Mouse (Mus musculus): ENCODE measurements around the gene Usp4.

The Usp4 gene

DNA sequence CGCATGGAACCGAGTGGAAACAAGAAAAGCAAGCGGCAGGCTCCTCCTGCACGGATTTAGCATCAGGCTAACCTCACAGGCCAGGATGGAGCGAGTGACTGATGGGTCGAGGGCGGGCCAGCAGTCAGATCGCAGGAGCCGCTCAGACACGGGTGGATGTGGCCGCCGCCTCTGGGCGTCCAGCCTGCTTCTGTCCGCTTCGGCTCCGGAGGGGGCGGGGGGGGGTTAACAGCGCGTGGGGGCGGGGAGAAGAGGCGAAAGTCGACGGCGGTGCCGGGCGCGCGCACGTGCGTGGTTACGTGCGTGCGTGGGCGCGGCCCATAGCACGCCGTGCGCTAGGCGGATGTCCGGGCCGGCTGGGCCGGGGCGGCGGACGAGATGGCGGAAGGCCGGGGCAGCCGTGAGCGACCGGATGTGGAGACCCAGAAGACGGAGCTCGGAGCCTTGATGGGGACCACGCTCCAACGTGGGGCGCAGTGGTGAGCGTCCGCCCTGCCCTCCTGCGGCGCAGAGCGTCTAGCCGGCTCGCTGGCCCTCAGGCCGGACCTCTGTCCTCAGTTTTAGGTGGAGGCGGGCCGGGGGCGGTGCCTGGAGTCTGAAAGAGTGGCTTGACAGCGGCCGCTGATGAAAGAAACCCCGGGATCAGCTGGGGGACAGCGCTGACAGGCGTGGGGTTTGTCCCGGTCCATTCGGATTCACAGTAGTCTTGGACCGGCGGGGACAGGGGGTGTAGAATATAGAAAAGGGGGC lies at the start of gene Usp4:
Gene Usp4 (plus strand): TSS at position 314 of the 750 bp plus-strand sequence.
- TF ChIP-seq GATA4 (IDR thresholded peaks at IDR 0.05; ENCODE audit: insufficient replicate concordance, low read length): no peak

- TF ChIP-seq GATA4 (IDR thresholded peaks at IDR 0.05; ENCODE audit: insufficient replicate concordance, low read length): no peak
These were observed 45.8 kb upstream of the Usp4 start for GRCm38 (mm10) chr9:108301853-108302252.

- TF ChIP-seq GATA4 (IDR thresholded peaks at IDR 0.05; ENCODE audit: insufficient replicate concordance, low read length): no peak
These were observed 42.9 kb upstream of the Usp4 start for GRCm38 (mm10) chr9:108304716-108305115.

DNA sequence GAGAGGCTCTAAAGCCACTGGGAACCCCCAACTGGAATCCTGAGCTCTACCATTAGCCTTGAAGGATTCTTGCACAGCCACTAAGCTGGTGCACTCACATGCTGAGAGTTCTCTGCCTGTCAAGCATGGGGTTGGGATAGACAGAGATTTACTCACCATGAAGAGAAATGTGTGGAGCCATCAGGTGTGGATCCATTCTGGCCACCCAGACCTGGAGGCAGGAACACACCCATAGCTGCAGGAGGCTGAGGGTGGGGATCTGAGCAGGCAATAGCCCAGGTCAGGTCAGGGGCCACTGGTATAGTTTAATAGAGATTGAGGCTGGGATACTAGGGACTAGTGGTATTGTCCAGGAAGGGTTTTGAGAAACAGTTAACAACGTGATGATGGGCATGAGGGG lies 42.5 kb upstream of the Usp4 start:
- TF ChIP-seq GATA4 (IDR thresholded peaks at IDR 0.05; ENCODE audit: insufficient replicate concordance, low read length): no peak

- no peak for TF ChIP-seq GATA4 (IDR thresholded peaks at IDR 0.05; ENCODE audit: insufficient replicate concordance, low read length)
These were observed 41.8 kb upstream of the Usp4 start, which contains the start of the genes Rhoa and Tcta for GRCm38 (mm10) chr9:108305629-108306520. Gene Rhoa, plus strand, starts transcription at chr9:108306129. Gene Tcta, minus strand, starts transcription at chr9:108306160.

- TF ChIP-seq GATA4 (IDR thresholded peaks at IDR 0.05; ENCODE audit: insufficient replicate concordance, low read length): no peak
These were observed 41.1 kb upstream of the Usp4 start for GRCm38 (mm10) chr9:108306571-108306980.

DNA sequence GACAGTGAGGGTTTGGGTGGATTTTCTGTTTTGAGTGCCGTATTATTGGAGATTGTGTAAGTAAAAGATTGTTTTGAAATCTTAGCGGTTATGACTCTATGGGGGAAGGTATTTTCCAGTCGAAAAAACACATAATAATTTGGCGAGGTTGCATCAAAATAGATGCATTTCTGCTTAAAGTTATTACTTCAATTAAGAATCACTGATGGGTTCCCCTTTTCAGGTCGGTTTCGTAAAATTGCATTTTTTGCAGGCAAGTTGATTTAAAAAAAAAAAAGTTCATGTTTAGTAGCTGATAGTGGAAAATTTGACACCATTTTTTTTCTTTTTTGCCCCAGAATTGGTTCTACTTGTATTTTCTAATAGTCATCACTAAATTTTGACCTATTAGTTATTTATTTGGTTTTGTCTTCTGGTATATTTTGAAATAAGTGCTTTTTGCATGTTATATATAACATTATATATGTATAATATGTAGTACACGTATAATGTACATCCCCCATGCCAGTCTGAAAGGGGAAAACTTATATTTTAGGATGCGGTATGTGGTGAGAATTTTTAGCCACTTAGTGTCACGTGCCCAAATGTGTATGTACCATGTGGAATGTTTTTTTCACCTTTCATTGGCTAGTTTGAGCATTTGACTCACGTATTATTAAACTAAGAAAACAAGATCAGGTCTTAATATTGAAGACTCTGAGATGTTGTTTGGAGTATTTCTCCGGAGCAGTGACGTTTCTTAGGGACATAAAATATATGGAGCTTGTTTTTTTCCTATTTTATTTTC lies 40.4 kb upstream of the Usp4 start:
- no peak for TF ChIP-seq GATA4 (IDR thresholded peaks at IDR 0.05; ENCODE audit: insufficient replicate concordance, low read length)

DNA sequence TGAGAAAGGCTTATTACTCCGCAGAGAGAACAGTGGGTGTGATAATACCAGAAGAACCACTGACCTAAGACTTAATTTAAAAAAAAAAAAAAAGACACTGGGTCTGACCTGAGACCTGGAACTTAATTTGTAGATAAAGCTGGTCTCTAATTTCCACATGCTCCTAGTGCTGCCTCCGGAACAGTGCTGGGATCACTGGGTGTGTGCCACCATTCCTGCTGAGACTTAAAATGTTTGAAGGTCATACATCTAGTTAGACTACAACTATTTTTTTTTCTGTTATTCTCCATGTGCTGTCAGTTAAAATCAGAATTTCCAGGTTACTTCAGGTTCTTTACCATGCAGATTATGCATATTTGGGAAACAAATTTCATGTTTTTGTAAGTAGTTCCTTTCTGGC lies 39.5 kb upstream of the Usp4 start:
- TF ChIP-seq GATA4 (IDR thresholded peaks at IDR 0.05; ENCODE audit: insufficient replicate concordance, low read length): no peak

DNA sequence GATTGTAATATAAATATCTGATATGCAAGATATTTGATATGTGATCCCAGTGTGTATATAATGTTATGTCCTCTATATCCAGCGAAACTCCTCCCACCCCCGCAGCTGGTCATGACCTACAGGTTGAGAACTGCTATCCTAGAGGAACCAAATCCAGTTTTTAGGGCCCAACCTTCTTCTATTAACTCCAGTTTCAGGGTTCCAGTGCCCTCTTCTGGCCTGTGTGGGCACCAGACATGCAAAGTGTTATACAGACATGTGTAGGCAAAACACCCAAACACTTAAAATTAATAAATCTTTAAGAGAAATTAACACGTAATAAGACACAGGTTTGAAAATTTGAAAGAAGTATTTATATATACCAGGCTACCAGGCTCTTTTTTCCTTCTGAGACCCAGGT lies 30.1 kb upstream of the Usp4 start:
- no peak for TF ChIP-seq GATA4 (IDR thresholded peaks at IDR 0.05; ENCODE audit: insufficient replicate concordance, low read length)

DNA sequence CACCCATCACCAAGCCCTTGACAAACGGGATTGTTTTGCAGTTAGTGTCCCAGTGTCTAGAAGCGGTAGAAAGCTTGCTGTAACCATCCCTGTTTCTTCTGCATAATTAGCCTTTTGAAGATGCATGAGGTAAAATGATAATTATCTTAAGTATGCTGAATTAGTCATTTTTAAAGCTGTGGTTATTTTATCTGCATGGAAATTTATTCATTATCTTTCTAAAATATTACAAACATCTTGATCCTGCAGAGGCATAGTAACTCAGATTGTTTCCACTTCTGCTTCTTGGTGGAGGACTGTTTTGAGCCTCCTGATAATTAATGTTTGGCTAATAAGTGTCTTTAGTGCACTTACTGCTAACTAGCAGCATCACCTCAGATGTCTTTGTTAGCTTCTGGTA lies 29.2 kb upstream of the Usp4 start:
- no peak for TF ChIP-seq GATA4 (IDR thresholded peaks at IDR 0.05; ENCODE audit: insufficient replicate concordance, low read length)

DNA sequence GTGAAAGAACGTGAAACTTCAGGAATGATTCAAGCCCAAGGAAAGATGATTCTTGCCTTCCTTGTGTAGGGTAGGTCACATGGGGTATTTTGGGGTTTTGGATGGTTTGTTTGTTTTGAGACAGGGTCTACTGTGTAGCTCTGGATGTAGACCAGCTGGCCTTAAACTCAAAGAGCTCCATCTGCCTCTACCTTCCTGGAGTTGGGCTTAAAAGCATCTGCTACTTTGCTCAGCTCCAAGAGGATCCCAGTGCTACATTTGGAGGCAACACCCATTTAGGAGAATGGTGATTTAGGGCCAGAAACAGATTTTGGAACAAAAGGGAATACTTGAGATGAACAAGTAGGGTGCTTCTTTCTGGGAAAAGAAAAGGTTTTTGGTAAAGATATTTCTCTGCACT lies 22.9 kb upstream of the Usp4 start:
- TF ChIP-seq GATA4 (IDR thresholded peaks at IDR 0.05; ENCODE audit: insufficient replicate concordance, low read length): no peak

- TF ChIP-seq GATA4 (IDR thresholded peaks at IDR 0.05; ENCODE audit: insufficient replicate concordance, low read length): peak; percentile 27; the same call in 1 of the 2 replicates
These were observed 21.8 kb upstream of the Usp4 start for GRCm38 (mm10) chr9:108325811-108326210.

DNA sequence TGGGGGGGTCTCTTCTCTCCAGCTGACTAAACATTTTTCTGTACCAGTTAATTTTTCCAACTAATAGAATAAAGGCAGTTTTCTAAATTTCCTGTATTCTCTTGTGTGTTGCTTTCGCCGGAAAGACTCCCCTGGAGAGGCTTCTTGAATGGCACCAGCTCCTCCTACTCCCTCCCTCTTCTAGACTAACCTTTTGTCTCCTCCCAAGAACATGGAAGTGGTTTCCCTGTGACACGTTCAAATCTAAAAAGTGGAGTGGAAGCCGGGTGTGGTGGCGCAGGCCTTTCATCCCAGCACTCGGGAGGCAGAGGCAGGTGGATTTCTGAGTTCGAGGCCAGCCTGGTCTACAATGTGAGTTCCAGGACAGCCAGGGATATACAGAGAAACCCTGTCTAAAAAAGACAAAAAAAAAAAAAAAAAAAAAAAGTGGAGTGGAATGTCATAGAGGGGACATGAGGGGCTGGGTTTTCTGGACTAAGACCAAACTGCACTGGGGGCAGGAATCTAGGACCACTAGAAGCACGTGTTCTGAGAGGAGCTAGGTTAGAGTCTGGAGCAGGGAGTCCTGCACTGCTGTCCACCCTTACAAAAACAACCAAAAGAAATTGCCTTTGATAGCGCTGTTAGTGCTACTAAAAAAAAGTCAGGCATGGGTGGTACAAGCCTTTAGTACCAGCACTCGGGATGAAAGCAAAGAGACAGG lies 9.7 kb upstream of the Usp4 start:
- TF ChIP-seq GATA4 (IDR thresholded peaks at IDR 0.05; ENCODE audit: insufficient replicate concordance, low read length): no peak

DNA sequence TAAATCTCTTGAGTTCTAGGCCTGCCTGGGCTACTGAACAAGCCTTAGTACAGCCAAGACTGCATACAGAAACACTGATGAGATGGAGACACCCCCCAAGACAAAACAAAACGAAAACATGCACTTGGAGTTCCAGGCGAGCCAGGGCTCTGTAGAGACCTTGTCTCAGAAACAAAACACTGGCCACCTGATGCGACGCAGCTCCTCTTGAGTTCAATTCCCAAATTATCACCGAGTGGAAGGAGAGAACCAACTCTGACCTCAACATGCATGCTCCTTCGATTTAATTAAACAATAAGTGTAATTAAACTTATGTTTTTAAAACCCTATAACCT lies 9.1 kb upstream of the Usp4 start:
- TF ChIP-seq GATA4 (IDR thresholded peaks at IDR 0.05; ENCODE audit: insufficient replicate concordance, low read length): no peak

Measured in liver, adult (tissue).